Mouse (Mus musculus): Measurements from ENCODE around the gene Krt33a.

DNA sequence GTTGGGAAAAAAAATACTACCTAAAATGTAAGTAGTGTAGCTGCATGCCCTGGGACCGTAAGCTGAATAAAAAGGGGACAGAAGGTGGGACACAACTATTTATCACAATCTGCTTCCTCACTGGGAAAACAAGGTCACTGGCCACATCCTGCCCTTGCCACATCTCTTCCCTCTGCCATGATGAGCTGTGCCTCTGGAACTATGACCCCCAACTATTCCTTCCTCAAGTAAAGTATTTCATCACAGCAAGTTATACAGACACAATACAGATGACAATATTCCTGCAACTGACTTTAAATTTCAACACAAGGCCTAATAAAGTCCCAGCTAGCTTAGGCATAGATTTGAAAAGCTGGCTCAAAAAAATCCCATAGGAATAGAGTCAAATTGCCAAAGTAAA, 3.5 kb upstream of the Krt33a start:
- no peak for TF ChIP-seq GATA1 (IDR thresholded peaks at IDR 0.05; ENCODE audit: borderline replicate concordance, low read length)
- TF ChIP-seq CTCF (IDR thresholded peaks at IDR 0.05; ENCODE audit: low read depth, low read length): no peak
